Mouse (Mus musculus) CH12.LX (cell line): ENCODE measurements at regions not wholly inside any gene's neighbourhood (a gene's known extent, or its start where the extent isn't known, plus 50 kb on each side); places are given as distances from the start of the nearest gene placed in this dataset.

ENCODE experiments used
- CHD1 ChIP-seq: IDR thresholded peaks from 2 replicates; pipeline ENCODE4 v1.6.1; 2012; ENCODE audit warnings: low read depth, low read length, improper control_type of control experiment, inconsistent platforms
- EP300 ChIP-seq: IDR thresholded peaks from 2 replicates; pipeline ENCODE4 v1.6.1; 2011; ENCODE audit warnings: low read length, improper control_type of control experiment
- MAX ChIP-seq: IDR thresholded peaks from 2 replicates; pipeline ENCODE4 v1.6.1; 2011; ENCODE audit warnings: low read length, improper control_type of control experiment
- MXI1 ChIP-seq: IDR thresholded peaks from 2 replicates; pipeline ENCODE4 v1.6.1; 2011; ENCODE audit warnings: mild to moderate bottlenecking, low read depth, low read length, improper control_type of control experiment
- NELFE ChIP-seq: IDR thresholded peaks from 2 replicates; pipeline ENCODE4 v1.6.1; 2011; ENCODE audit warnings: low read depth, low read length, improper control_type of control experiment
- POLR2AphosphoS2 ChIP-seq: IDR thresholded peaks from 2 replicates; pipeline ENCODE4 v1.6.1; 2011; ENCODE audit warnings: low read depth, low read length, improper control_type of control experiment
- UBTF ChIP-seq: IDR thresholded peaks from 2 replicates; pipeline ENCODE4 v1.6.1; 2012; ENCODE audit warnings: low read depth, mild to moderate bottlenecking, inconsistent platforms, low read length, improper control_type of control experiment, moderate library complexity
- USF1 ChIP-seq: IDR thresholded peaks from 2 replicates; pipeline ENCODE4 v1.6.1; 2014; ENCODE audit warnings: low read depth, mild to moderate bottlenecking, inconsistent platforms, low read length, improper control_type of control experiment

GRCm38 (mm10) chrX:21579945-21580344, 95.6 kb downstream of the Agtr2 start:
- TF ChIP-seq MXI1 (no peak), NELFE (no peak), EP300 (no peak), USF1 (no peak), POLR2AphosphoS2 (no peak), UBTF (no peak), CHD1 (no peak), MAX (no peak)
